Mouse (Mus musculus): ENCODE results near the gene Klra9. TPM values are rescaled to one million over a fixed set of nuclear protein-coding genes. Genes with fewer than 3 reads are reported as not detected.
"Not testable (repeated sequence)": the region's sequence is repeated elsewhere in the genome, so short reads cannot be mapped to it uniquely, and the experiment has no call there.

The Klra9 gene
- total RNA-seq (2021): not detected
- long read RNA-seq, experiment 1: 0 reads
- long read RNA-seq, experiment 2: 0 reads

- not testable (repeated sequence) for DNase-seq (ENCODE audit: low spot score in 2 of 2); H3K27ac ChIP-seq; H3K4me3 ChIP-seq
These were observed at the start of gene Klra9 for GRCm38 (mm10) chr6:130193012-130193411. Klra9 (minus strand) TSS chr6:130193112.

- H3K4me3 ChIP-seq: no peak overlapping the region
- H3K27ac ChIP-seq: no peak overlapping the region
- TF ChIP-seq CTCF (conservative IDR thresholded peaks at IDR 0.05): no peak
- DNase-seq (ENCODE audit: low spot score in 2 of 2): no peak
These were observed 44.6 kb upstream of the Klra9 start for GRCm38 (mm10) chr6:130237536-130237935.

- Histone ChIP-seq H3K4me3 (no peak overlapping the region), H3K27ac (no peak overlapping the region)
- no peak for DNase-seq (ENCODE audit: low spot score in 2 of 2)
- TF ChIP-seq CTCF (conservative IDR thresholded peaks at IDR 0.05): no peak
These were observed 43.7 kb upstream of the Klra9 start for GRCm38 (mm10) chr6:130236635-130237034.

- Histone ChIP-seq H3K27ac (no peak within 1 kb of the TSS), H3K4me3 (no peak within 1 kb of the TSS)
- TF ChIP-seq CTCF (conservative IDR thresholded peaks at IDR 0.05): no peak
- no peak for DNase-seq (ENCODE audit: low spot score in 2 of 2)
These were observed 40.3 kb upstream of the Klra9 start, which contains the start of gene Klra7 for GRCm38 (mm10) chr6:130233222-130233621. Klra7 (minus strand) TSS chr6:130233322.

DNA sequence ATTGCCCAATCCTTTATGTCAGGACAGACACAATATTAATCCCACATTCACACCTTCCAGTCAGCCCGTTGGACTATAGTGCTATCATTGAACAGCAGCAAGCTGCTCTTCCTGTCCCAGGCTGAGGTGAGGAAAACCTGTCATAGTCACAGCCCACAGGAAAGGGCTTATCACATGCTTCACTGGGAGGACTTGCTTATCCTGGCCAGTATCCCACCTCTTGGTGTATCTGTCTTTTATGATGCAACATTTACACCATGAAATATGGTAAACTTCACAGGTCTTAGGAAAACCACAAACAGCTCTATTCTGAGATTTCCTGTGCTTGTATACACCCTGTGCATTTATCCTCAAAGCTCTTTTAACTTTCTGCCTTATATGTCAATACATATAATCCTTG, 4.5 kb upstream of the Klra9 start:
- H3K27ac ChIP-seq; H3K4me3 ChIP-seq; DNase-seq (ENCODE audit: low spot score in 2 of 2): not testable (repeated sequence)

GRCm38 (mm10) chr6:130129798-130130197, 63.1 kb downstream of the Klra9 start, which contains the start of gene Klra8:
Klra8 (minus strand) TSS chr6:130129898.
- not testable (repeated sequence) for H3K27ac ChIP-seq

More at GRCm38 (mm10) chr6:130129798-130130197, 63.1 kb downstream of the Klra9 start, which contains the start of gene Klra8:
- H3K4me3 ChIP-seq; DNase-seq (ENCODE audit: low spot score in 2 of 2): not testable (repeated sequence)

Other genes with a start within 250 kb of the Klra9 start
- gene Klra6, start 166.2 kb downstream of the Klra9 start, total RNA-seq (2021): not detected
- not detected for gene Klra4, start 125.8 kb downstream of the Klra9 start, total RNA-seq (2021)
- gene Klra8, start 63.2 kb downstream of the Klra9 start, total RNA-seq (2021): not detected
- gene Klra7, start 40.2 kb upstream of the Klra9 start, total RNA-seq (2021): not detected
- gene Klra10, start 88.8 kb upstream of the Klra9 start, total RNA-seq (2021): not detected
- not detected for gene Klra3, start 144.5 kb upstream of the Klra9 start, total RNA-seq (2021)
- not detected for gene Klra1, start 193.8 kb upstream of the Klra9 start, total RNA-seq (2021)